9 mouse cellular contexts compared by ENCODE assay signal in the genomic region with DNA sequence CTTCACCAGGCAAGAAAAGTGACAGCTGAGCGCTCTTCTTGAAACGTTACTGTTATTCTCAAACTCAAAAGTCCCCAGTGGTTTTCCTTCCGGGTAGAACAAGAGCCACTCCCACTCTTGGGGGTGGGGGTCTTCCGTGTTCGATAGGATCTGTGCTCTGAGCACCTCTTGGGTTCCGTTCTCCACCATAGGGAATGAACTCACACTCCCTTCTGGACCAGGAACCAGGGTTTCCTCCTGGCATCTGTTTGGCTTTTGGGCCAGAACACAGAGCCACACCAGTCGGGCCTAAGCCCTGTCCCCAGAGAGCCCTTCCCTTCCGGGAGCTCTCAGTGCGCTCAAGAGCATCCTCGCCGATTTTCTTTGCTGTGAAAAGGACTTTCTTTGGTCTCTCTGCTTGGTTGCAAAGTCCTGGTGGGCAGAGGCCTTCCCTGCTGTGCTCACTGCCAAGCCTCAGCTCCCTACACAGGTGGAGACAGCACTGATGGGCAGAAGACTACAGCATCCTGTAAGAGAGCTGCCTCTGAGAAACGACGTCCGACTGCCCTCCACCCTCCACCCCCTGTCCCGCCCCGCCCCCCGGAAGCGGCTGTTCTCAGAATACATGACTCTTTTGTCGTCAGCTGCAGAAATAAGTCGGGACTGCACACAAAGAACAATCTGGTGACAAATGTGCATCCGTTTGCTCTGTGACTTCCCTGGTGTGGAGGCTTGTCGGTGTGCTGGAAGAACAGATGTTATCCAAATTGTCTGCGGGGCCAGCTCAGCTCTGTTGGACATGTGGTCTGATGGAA.
DNase-seq lines count a peak whose midpoint lies in the region; ATAC-seq and TF ChIP-seq lines count a peak whose summit lies in the region.
"Had no signal": no experiment of that assay in that cellular context is flagged by ENCODE, and none has a peak within 500 bp of the region (broad histone marks: within the 10 kb centered on the region; RNA-seq: fewer than 3 reads in every experiment).

No protein-coding gene starts in this region.

- peak overlapping the region; percentile 29 for H3K4me3 ChIP-seq in heart, postnatal 0 days (ENCODE audit: low read depth, low read length)
- H3K4me3 ChIP-seq in limb, embryonic 10.5 days: peak overlapping the region; percentile 43
- H3K4me3 ChIP-seq in midbrain, embryonic 12.5 days: peak overlapping the region; percentile 26
- H3K4me3 ChIP-seq in stomach, embryonic 16.5 days (replicated peaks; ENCODE audit: low read length): peak overlapping the region; percentile 36
- H3K4me3 ChIP-seq: erythroblast, embryonic 14.5 days had no signal

- TF ChIP-seq CTCF in heart, postnatal 0 days (IDR thresholded peaks at IDR 0.05; ENCODE audit: low read depth): no peak

- H3K4me1 ChIP-seq in heart, postnatal 0 days (ENCODE audit: control insufficient read depth, insufficient read depth): no peaks in the 10 kb centered on the region
- H3K4me1 ChIP-seq in limb, embryonic 10.5 days: peaks cover 42% of the 10 kb centered on the region
- peaks cover 32% of the 10 kb centered on the region for H3K4me1 ChIP-seq in midbrain, embryonic 12.5 days
- no peaks in the 10 kb centered on the region; the same call in 1 of the 2 replicates for H3K4me1 ChIP-seq in stomach, embryonic 16.5 days (ENCODE audit: control insufficient read depth, insufficient read depth, low read length)

- H3K36me3 ChIP-seq in heart, postnatal 0 days (replicated peaks; ENCODE audit: control insufficient read depth, insufficient read depth, low read length): no peaks in the 10 kb centered on the region
- no peaks in the 10 kb centered on the region for H3K36me3 ChIP-seq in limb, embryonic 10.5 days
- H3K36me3 ChIP-seq in midbrain, embryonic 12.5 days: no peaks in the 10 kb centered on the region
- no peaks in the 10 kb centered on the region for H3K36me3 ChIP-seq in stomach, embryonic 16.5 days (ENCODE audit: control insufficient read depth, insufficient read depth, low read length)

- H3K9ac ChIP-seq in heart, postnatal 0 days (replicated peaks; ENCODE audit: low read depth, low read length): no peak overlapping the region
- peak overlapping the region; percentile 37 for H3K9ac ChIP-seq in midbrain, embryonic 12.5 days (replicated peaks)
- H3K9ac ChIP-seq in stomach, embryonic 16.5 days (ENCODE audit: low read length): peak overlapping the region; percentile 62

- H3K9me3 ChIP-seq in heart, postnatal 0 days (replicated peaks; ENCODE audit: control insufficient read depth, low read length): no peaks in the 10 kb centered on the region
- H3K9me3 ChIP-seq in limb, embryonic 10.5 days (replicated peaks): no peaks in the 10 kb centered on the region
- no peaks in the 10 kb centered on the region for H3K9me3 ChIP-seq in midbrain, embryonic 12.5 days
- no peaks in the 10 kb centered on the region for H3K9me3 ChIP-seq in stomach, embryonic 16.5 days (replicated peaks; ENCODE audit: control insufficient read depth, low read length)

- peak; percentile 84 for DNase-seq in T-cell, adult 2 months (ENCODE audit: low spot score)
- DNase-seq in embryo, embryonic 11.5 days (ENCODE audit: low read depth, low spot score): peak; percentile 36
- DNase-seq in heart, postnatal 0 days (ENCODE audit: low spot score): peak; percentile 54
- DNase-seq in limb, embryonic 10.5 days (ENCODE audit: low spot score): peak; percentile 69
- no peak for DNase-seq in urinary bladder, postnatal 14 days (ENCODE audit: low spot score)
- DNase-seq in right cerebral cortex, postnatal 36 days (ENCODE audit: low spot score in 2 of 2): no peak

- H3K27me3 ChIP-seq in heart, postnatal 0 days (ENCODE audit: control insufficient read depth, insufficient read depth, low read length): no peaks in the 10 kb centered on the region
- H3K27me3 ChIP-seq in limb, embryonic 10.5 days (ENCODE audit: low read depth, poor library complexity, severe bottlenecking): no peaks in the 10 kb centered on the region
- no peaks in the 10 kb centered on the region; the same call in 1 of the 2 replicates for H3K27me3 ChIP-seq in midbrain, embryonic 12.5 days
- no peaks in the 10 kb centered on the region for H3K27me3 ChIP-seq in stomach, embryonic 16.5 days (ENCODE audit: control insufficient read depth, insufficient read depth, low read length)

- peak overlapping the region; percentile 55; the same call in 1 of the 2 replicates for H3K27ac ChIP-seq in heart, postnatal 0 days (ENCODE audit: low read depth)
- peak overlapping the region; percentile 76 for H3K27ac ChIP-seq in limb, embryonic 10.5 days
- H3K27ac ChIP-seq in midbrain, embryonic 12.5 days (replicated peaks): peak overlapping the region; percentile 47; the same call in 1 of the 2 replicates
- no peak overlapping the region for H3K27ac ChIP-seq in stomach, embryonic 16.5 days (ENCODE audit: low read length)

- WGBS in heart, postnatal 0 days: 9% methylated on average over 23 of the region's 23 CpGs
- WGBS in limb, embryonic 10.5 days: 18% methylated on average over 23 of the region's 23 CpGs
- WGBS in midbrain, embryonic 12.5 days: 18% methylated on average over 23 of the region's 23 CpGs
- WGBS in stomach, embryonic 16.5 days: 18% methylated on average over 23 of the region's 23 CpGs

- no peak for TF ChIP-seq EP300 in heart, postnatal 0 days (IDR thresholded peaks at IDR 0.05; ENCODE audit: low read depth)

- peak; percentile 76 for ATAC-seq in heart, postnatal 0 days (ENCODE audit: insufficient read depth, low read depth)
- peak; percentile 69 for ATAC-seq in midbrain, embryonic 12.5 days (ENCODE audit: low FRiP score, low read depth)
- peak; percentile 62 for ATAC-seq in stomach, embryonic 16.5 days (ENCODE audit: insufficient read depth, low FRiP score)

- peak overlapping the region; percentile 57 for H3K4me2 ChIP-seq in heart, postnatal 0 days (ENCODE audit: low read depth, low read length)
- peak overlapping the region; percentile 46 for H3K4me2 ChIP-seq in midbrain, embryonic 12.5 days (replicated peaks)
- H3K4me2 ChIP-seq in stomach, embryonic 16.5 days (ENCODE audit: low read depth, low read length): peak overlapping the region; percentile 54

Comparison
In these comparisons a context has a peak if more than half of its experiments do, and no peak if none do; other contexts are left out.
1. DNase-seq: peak in T-cell, adult 2 months (single experiment), embryo, embryonic 11.5 days (single experiment), heart, postnatal 0 days (single experiment) and limb, embryonic 10.5 days (single experiment); none in urinary bladder, postnatal 14 days (single experiment) and right cerebral cortex, postnatal 36 days (0 of 2).
2. Peak in every context shown above with its lines, with median percentiles within 50 percentile points of each other: ATAC-seq, H3K4me2 ChIP-seq and H3K4me3 ChIP-seq.